Mouse (Mus musculus): ENCODE measurements at regions not wholly inside any gene's neighbourhood (a gene's known extent, or its start where the extent isn't known, plus 50 kb on each side); places are given as distances from the start of the nearest gene placed in this dataset.

- Histone ChIP-seq H3K4me3 (peak overlapping the region; percentile 22; the same call in 1 of the 2 replicates), H3K9ac (ENCODE audit: low read depth, low read length) (no peak overlapping the region), H3K79me2 (replicated peaks; ENCODE audit: control insufficient read depth, insufficient read depth, low read length) (no peaks in the 10 kb centered on the region), H3K4me1 (ENCODE audit: control insufficient read depth, insufficient read depth, low read length) (no peaks in the 10 kb centered on the region), H3K27me3 (ENCODE audit: control insufficient read depth, insufficient read depth, low read length) (no peaks in the 10 kb centered on the region), H3K36me3 (ENCODE audit: control insufficient read depth, insufficient read depth, low read length) (no peaks in the 10 kb centered on the region), H3K27ac (no peak overlapping the region)
- WGBS = 2% methylated on average over 25 of the region's 25 CpGs
- intact Hi-C loops (cut with DNase I) = no loop called here
- TF ChIP-seq CTCF (IDR thresholded peaks at IDR 0.05) (no peak; the same call in none of the 2 replicates), POLR2A (IDR thresholded peaks at IDR 0.05; ENCODE audit: insufficient read depth, low read depth, low read length) (no peak), EP300 (IDR thresholded peaks at IDR 0.05; ENCODE audit: insufficient read depth, low read depth, low read length) (no peak)
- peak; percentile 47 to 75 for DNase-seq
These were observed 505.2 kb downstream of the Irx1 start for GRCm38 (mm10) chr13:71458061-71458935.

DNA sequence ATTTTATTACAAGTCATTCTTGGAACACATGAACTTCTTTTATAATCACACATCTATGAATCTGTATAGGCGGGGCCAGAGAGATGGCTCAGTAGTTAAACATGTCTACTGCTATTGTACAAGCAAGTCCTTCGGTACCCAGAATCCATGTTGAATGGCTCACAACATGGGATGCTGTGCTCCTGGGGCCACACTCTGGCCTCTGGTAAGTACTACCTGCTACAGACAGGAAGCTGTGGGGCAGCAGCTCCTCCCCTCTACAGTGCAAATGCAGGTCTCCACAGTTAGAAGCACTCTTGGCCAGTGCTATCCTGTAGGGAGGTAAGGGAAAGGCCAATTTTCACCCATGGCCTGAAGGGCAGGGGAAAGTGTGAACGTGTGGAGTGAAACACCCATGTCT lies 506.0 kb downstream of the Irx1 start:
- no peak overlapping the region for H3K9ac ChIP-seq (ENCODE audit: low read depth, low read length)
- H3K79me2 ChIP-seq (replicated peaks; ENCODE audit: control insufficient read depth, insufficient read depth, low read length) = no peaks in the 10 kb centered on the region
- intact Hi-C loops (cut with DNase I) = no loop called here
- H3K27me3 ChIP-seq (ENCODE audit: control insufficient read depth, insufficient read depth, low read length) = no peaks in the 10 kb centered on the region
- H3K27ac ChIP-seq = no peak overlapping the region
- H3K4me1 ChIP-seq (ENCODE audit: control insufficient read depth, insufficient read depth, low read length) = no peaks in the 10 kb centered on the region
- DNase-seq = no peak
- WGBS = 69% methylated on average over 3 of the region's 3 CpGs
- TF ChIP-seq EP300 (IDR thresholded peaks at IDR 0.05; ENCODE audit: insufficient read depth, low read depth, low read length) (no peak), CTCF (IDR thresholded peaks at IDR 0.05) (no peak), POLR2A (IDR thresholded peaks at IDR 0.05; ENCODE audit: insufficient read depth, low read depth, low read length) (no peak)
- H3K4me3 ChIP-seq = no peak overlapping the region
- H3K36me3 ChIP-seq (ENCODE audit: control insufficient read depth, insufficient read depth, low read length) = no peaks in the 10 kb centered on the region

DNA sequence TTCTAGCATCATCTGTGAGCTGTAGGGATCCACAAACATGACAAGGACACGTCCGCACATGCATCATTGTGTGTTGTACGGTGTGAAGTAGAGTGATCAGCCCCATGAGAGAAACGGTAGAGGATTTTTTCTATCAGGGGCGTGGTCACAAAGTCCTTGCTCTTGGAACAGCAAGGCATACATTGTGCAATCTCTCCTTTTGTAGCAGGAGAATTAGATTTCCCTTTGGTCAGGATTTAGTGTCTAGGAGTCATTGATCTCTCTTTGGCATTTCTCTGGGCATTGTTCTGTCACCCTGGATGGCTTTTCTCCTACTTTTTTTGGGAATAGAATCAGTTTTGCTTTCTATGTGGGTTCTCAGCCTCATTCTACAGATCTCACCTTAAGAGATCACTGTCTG lies 511.3 kb downstream of the Irx1 start:
- Histone ChIP-seq H3K4me1 (ENCODE audit: control insufficient read depth, insufficient read depth, low read length) (no peaks in the 10 kb centered on the region), H3K9ac (ENCODE audit: low read depth, low read length) (no peak overlapping the region), H3K27me3 (ENCODE audit: control insufficient read depth, insufficient read depth, low read length) (no peaks in the 10 kb centered on the region), H3K27ac (no peak overlapping the region), H3K4me3 (no peak overlapping the region), H3K79me2 (replicated peaks; ENCODE audit: control insufficient read depth, insufficient read depth, low read length) (no peaks in the 10 kb centered on the region), H3K36me3 (ENCODE audit: control insufficient read depth, insufficient read depth, low read length) (no peaks in the 10 kb centered on the region)
- no peak for DNase-seq
- WGBS = 74% methylated on average over 5 of the region's 5 CpGs
- TF ChIP-seq EP300 (IDR thresholded peaks at IDR 0.05; ENCODE audit: insufficient read depth, low read depth, low read length) (no peak), POLR2A (IDR thresholded peaks at IDR 0.05; ENCODE audit: insufficient read depth, low read depth, low read length) (no peak), CTCF (IDR thresholded peaks at IDR 0.05) (no peak)
- intact Hi-C loops (cut with DNase I) = no loop called here

DNA sequence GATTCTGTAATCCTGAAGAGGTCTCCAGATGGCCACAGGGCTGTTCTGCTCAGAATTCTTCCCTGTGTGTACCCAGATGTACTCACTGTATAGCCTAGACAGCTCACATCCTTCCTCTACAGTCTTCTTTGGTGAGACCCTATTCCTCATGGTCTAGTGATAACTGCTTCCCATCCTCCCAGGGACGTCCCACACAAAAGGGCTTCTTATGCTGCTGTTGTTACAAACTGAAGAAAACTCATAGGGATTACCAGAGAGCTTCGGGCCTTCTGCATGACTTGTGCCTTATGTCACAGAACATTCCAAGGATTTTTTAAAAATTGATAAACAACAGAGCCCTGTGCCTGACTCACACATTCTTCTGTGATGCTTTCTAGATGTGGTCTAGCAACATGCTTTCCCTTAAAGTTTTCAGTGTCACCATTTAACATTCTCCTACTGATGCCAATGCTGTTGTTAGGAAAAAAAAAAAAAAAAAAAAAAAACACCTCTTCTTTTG lies 525.9 kb downstream of the Irx1 start:
- Histone ChIP-seq H3K4me3 (no peak overlapping the region), H3K36me3 (ENCODE audit: control insufficient read depth, insufficient read depth, low read length) (no peaks in the 10 kb centered on the region), H3K27ac (no peak overlapping the region), H3K4me1 (ENCODE audit: control insufficient read depth, insufficient read depth, low read length) (no peaks in the 10 kb centered on the region), H3K79me2 (replicated peaks; ENCODE audit: control insufficient read depth, insufficient read depth, low read length) (no peaks in the 10 kb centered on the region), H3K9ac (ENCODE audit: low read depth, low read length) (no peak overlapping the region), H3K27me3 (ENCODE audit: control insufficient read depth, insufficient read depth, low read length) (no peaks in the 10 kb centered on the region)
- WGBS = 30% methylated on average over 2 of the region's 2 CpGs
- intact Hi-C loops (cut with DNase I) = no loop called here
- DNase-seq = no peak
- no peak for TF ChIP-seq POLR2A (IDR thresholded peaks at IDR 0.05; ENCODE audit: insufficient read depth, low read depth, low read length)
- TF ChIP-seq CTCF (IDR thresholded peaks at IDR 0.05) = no peak
- TF ChIP-seq EP300 (IDR thresholded peaks at IDR 0.05; ENCODE audit: insufficient read depth, low read depth, low read length) = no peak

GRCm38 (mm10) chr13:71403654-71404560 lies 559.6 kb downstream of the Irx1 start:
- 68% methylated on average over 21 of the region's 21 CpGs for WGBS
- no peak overlapping the region for H3K27ac ChIP-seq
- no peaks in the 10 kb centered on the region for H3K79me2 ChIP-seq (replicated peaks; ENCODE audit: control insufficient read depth, insufficient read depth, low read length)
- no peak overlapping the region for H3K4me3 ChIP-seq
- H3K4me1 ChIP-seq (ENCODE audit: control insufficient read depth, insufficient read depth, low read length) = no peaks in the 10 kb centered on the region
- no peaks in the 10 kb centered on the region for H3K27me3 ChIP-seq (ENCODE audit: control insufficient read depth, insufficient read depth, low read length)
- TF ChIP-seq EP300 (IDR thresholded peaks at IDR 0.05; ENCODE audit: insufficient read depth, low read depth, low read length) (no peak), POLR2A (IDR thresholded peaks at IDR 0.05; ENCODE audit: insufficient read depth, low read depth, low read length) (no peak), CTCF (IDR thresholded peaks at IDR 0.05) (no peak)
- no peak overlapping the region for H3K9ac ChIP-seq (ENCODE audit: low read depth, low read length)
- no peaks in the 10 kb centered on the region for H3K36me3 ChIP-seq (ENCODE audit: control insufficient read depth, insufficient read depth, low read length)
- no peak for DNase-seq
- intact Hi-C loops (cut with DNase I) = no loop called here

Measured in heart, adult 2 months (tissue).